Mouse (Mus musculus): ENCODE measurements around the gene Fam193b.
A peak's percentile ranks its signal among the peaks of the same experiment; 100 is the strongest.
"Not testable (repeated sequence)": the region's sequence is repeated elsewhere in the genome, so short reads cannot be mapped to it uniquely, and the experiment has no call there.

Fam193b gene

DNA sequence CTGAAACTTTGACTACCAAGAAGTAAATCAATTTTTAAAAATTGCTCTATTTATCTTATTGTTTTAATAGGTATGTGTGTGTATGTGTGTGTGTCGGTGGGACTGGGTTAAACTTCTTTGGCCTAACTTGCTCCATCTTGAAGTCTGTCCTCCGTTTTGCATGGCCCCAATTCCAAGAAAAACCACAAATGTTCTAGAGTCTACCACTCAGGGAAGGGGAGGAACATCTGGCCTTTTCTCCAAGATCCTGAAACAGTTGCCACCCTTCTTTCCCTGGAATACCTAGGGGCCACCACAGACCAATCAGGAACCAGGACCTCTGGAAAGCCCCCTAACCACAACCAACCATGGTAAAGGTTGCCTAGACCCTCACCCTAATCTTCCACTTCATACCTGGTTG lies 1.1 kb upstream of the Fam193b start:
- no peak for DNase-seq (ENCODE audit: low spot score)

DNA sequence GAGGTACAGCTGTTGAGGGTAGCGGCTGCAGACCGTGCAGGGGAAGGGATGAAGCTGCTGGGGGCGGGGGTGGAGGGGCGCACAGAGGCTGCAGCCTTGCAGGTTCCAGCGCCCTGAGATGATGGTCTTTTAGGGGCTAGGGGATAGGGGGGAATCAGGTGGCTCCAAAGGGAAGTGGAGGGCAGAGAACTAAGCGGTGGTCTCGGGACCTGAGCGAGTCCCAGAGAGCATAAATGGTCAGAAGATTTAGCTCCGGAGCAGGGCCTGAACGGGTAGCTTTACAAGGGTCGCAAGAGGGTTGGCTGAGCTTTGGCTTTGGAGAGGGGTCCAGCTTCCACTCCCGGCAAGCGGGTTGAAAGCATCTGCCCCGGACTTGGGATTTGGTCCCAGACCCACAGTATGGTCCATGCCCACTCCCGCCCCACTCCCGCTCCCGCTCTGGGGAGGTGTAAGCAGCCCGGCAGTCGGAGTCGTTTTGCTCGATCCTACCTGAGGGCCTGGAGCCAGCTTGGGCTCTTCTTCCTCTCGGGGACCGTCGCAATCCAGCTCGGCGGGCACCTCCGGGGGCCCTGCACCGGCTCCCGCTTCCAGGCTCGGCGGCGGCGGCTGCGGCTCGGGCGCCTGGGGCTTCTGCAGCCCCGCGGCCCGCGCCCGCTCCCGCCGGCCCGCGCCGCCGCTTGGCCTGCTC lies 490 bp downstream of the Fam193b start:
- DNase-seq (ENCODE audit: low spot score): peak; percentile 27

DNA sequence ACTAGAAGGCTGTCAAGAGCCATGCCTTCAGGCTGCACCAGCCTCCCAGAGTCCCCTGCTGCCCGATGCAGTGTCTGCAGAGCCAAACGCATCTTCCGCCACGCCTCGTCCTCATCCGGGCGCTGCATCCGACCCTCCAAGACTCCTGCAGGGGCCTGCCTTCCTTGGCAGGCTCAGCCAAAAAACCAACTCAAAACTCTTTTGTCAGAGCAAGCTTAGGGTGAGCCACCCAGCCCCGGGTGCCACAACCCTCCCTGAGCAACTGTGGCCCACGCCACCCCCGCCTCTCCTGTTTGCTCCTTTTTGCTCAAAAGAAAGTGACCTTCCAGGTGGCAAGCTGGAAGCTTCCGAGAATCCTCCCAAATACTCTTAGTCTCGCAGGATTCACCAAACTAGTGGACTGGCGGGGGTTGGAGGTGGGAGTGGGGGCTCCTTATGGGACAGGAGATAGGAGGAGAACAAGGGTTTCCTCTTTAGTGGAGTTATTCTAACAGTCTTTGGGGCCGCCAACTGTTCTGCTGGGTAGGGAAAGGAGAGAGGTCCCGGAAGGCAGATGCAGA lies 1.1 kb downstream of the Fam193b start:
- DNase-seq (ENCODE audit: low spot score): no peak

DNA sequence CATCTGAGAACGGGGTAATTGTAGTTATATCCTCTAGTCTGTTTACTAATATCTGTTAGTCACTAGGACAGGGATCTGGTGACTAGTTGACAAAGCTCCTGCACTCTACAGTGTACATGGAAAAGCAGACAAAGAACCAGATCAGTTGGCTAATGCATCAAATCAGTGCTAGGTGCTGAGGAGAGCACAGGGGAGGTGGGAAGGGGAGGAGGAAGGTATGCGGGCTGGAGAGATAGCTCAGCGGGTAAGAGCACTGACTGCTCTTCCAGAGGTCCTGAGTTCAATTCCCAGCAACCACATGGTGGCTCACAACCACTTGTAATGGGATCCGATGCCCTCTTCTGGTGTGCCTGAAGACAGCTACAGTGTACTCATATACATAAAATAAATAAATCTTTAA lies 2.4 kb downstream of the Fam193b start:
- not testable (repeated sequence) for DNase-seq (ENCODE audit: low spot score)

DNA sequence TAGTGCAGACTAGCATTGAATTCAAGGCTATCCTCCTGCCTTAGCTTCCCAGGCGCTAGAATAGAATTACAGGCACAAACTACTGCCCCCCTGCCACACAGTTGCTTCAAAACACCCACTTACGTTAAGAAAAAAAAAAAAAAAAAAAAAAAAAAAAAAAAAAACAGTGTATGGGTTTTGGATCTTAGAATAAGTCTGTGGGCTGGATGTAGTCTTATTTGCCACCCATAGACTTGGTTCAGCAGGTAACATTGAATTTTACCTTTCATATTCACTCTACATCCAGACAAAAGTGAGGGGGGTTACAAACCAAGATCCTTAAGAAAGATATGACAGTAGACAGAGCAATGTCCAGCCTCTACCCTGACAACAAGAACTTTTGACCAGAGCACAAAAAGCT lies 3.0 kb downstream of the Fam193b start:
- DNase-seq (ENCODE audit: low spot score): no peak

DNA sequence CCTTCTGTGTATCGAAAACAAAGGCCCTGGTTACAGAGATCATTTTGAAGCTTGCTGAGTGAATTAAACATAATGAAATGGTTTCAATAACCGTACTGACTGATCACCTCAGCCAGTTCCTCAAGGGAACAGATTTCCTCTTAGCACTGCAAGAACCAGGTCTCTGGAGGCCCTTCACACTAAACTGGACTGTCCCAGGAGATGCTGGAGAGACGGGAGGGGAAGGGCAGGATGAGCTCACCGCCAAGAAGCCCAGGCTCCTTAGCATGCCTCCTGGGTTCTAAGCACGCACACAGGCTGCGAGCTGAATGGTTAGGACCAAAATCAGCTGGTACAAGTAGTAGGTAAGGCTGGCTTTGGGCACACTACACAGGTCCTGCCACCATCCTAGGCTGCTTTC lies 3.9 kb downstream of the Fam193b start:
- DNase-seq (ENCODE audit: low spot score): no peak

DNA sequence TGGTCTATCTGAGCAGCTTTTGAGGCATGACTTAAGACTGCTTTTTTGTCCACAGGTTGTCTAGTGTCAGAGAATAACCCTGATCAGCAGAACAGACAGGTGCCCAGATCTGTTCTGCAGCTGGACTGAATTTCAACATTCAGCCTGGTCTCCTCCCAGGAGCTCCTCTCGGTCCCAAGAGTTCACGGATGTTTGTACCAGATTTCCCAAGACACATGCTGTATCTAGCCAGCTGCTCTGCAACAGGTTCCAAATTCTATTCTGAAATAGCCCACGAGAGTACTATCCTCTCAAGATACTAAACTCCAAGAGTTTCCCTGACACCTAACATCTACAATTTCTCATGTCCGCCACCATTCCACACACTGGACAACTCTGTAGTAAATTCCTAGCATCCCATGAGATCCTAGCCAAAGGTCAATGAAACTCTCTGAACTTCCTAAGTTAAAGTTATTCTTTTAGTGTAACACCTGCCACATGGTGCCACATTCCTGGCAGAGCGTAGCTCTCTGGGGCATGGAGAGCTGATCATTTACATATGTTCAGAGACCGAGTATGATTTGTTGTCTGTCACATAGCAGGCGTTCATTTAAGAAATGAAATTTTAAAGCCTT lies 7.5 kb downstream of the Fam193b start:
- no peak for DNase-seq (ENCODE audit: low spot score)

DNA sequence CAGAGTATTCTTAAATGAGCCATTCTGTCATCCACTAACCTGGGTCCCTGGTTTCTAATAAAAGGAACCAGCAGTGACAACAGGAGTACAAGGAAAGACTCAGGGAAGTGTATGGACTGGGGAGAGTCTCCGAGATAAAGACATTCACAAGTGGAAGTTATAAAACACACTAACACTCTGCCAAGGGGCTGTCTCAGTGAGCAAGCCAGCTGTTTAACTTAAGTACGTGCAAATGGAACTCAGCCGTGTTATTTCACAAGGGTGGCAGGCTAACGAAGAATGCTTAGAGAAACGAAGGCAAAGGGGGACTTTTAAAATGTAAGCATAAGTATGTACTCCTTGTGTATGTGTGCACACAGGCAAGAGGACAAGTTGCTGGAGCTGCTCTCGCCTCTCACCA lies 13.4 kb downstream of the Fam193b start:
- no peak for DNase-seq (ENCODE audit: low spot score)

DNA sequence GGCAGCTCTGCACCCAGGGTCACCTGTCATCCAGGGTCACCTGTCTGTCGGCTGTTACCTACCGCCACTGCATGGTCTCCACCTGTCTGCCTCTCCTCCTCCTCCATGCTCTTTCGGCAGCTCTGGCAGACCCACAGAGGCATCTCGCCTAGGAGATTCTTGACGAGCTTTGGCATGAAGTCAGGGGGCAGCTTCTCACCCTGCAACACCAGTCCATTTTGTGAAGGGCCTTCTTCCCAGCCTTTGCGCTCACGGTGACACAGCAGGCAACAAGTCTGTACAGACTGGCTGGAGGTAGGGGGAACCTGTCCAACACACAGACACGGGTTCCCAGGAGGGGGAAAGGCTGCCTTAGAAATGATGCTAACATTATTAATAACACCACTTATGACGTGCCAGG lies 15.0 kb downstream of the Fam193b start:
- DNase-seq (ENCODE audit: low spot score): no peak

DNA sequence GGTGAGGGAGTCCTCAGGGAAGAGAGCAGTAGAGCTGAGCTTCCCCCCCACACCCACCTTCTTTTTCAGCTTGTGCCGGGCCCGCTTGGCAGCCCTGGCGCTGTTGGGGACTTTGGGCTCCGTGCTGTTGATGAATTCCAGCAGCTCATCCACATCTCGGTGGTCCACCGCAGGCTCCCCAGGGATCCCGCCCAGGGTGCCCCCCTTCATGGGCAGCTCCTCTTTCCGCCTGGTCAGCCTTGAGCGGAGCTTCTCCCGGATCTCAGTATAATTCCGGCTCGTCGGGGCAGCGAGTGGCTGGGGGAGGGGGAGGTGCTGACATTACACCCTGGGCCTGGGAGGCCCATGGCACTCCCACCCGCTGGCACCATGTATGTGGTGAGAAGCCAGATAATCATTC lies 21.9 kb downstream of the Fam193b start:
- no peak for DNase-seq (ENCODE audit: low spot score)

DNA sequence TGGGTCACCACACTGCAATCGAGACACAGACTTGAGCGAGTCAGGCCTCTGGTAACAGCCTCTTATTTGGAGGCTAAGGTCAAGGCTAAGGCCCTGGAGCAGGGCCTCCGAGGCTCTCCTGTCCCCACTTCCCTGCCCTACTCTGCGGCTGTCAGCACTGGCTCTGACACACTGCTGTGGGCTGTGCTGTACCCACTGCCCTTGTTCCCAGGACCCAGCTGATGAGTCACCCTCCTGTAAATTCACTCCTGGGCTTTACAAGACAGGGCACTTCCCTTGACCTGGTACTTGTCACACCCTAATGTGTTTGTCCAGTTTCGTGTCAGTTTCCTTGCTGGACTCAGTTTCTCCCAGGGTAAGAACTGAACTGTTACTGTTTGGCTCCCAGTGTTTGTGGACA lies 22.5 kb downstream of the Fam193b start:
- DNase-seq (ENCODE audit: low spot score): no peak

DNA sequence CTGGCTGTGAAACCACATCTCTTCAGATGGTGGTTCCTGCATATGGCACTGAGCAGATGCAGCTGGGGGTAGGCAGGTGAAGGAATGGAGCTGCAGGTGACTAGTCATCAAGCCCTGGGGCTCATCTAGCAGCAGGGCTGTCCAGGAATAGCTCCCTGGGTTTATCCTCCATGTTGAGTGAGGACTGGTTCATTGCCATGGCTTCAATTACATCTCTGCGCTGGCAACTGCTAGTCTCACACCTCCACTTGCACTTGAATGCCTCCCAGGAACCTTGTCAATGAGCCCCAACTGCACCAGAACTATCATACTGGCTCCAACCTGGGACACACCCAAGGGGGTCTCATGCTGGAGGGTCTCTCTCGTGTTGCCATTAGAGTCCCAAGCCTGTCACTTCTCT lies 23.0 kb downstream of the Fam193b start:
- no peak for DNase-seq (ENCODE audit: low spot score)

DNA sequence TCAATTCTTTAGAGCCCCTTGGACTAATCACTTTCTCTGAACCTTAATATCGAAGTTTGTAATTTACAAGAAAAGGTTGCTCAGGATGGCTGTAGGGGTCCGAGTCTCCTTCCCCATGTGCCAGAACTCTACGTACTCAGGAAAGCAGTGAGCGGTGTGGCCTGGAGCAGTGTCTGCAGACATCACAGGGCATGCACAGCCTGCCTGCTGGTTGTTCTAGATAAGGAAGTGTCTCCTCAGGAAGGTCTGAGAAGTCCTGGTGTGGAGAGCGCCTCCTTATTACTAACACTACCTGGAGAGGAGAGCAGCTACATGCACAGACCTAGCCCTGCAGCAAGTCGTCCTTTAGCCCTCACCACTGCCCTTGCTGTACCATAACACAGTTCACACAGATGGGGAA lies 26.1 kb downstream of the Fam193b start:
- DNase-seq (ENCODE audit: low spot score): no peak

DNA sequence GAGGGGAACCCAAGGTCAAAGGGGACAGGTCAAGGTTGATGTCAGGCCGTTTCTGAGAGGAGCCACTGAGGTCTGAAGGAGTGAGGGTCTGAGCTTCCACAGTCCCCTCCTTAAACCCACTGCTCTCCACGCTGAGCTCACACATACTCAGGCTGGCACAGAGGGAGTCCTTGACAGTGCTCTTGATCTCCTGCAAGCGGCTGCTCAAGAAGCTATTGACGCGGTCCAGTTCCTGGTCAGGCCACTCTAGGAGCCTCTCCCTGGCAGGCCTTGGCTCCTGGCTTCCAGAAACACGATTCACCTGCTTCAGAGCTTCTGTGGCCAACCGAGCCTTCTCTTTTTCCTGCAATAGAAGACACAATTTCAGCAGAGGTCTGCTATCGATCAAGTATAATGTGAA lies 27.5 kb downstream of the Fam193b start:
- no peak for DNase-seq (ENCODE audit: low spot score)

DNA sequence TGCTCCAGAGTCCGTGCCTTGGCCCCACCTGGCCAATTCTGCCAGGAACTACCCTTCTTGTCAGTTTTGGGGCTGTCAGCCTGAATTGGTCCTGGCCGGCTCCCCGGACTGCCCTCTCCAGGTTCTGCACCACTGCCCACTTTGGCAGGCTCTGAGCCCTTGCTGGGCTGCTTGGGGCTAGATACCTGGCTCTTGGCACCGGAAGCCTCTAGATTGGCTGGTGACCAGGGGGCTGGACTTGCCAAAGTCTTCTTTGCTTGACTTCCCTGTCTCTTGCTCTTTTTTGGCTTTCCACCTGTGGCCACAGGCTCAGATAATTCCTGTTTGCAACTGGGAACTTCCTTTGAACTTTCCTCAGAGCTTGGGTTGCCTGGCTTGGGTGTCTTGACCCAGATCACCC lies 28.0 kb downstream of the Fam193b start:
- peak; percentile 29 for DNase-seq (ENCODE audit: low spot score)

DNA sequence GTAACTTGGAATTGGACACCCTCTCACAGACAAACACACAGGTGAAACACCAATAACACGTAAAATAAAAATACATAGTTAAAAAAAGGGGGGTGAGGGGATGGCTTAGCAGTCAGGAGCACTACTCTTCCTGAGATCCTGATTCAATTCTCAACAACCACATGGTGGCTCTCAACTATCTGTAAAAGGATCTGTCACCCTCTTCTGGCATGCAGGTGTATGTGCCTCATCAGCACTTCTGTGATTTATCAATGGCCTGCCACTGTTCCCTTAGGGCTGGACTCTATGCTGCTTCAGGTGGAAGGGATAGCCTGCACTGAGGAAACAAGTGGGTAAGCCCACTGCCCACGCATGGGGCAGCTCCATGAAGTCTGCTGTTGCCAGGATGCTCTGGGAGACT lies 30.0 kb downstream of the Fam193b start:
- DNase-seq (ENCODE audit: low spot score): no peak

DNA sequence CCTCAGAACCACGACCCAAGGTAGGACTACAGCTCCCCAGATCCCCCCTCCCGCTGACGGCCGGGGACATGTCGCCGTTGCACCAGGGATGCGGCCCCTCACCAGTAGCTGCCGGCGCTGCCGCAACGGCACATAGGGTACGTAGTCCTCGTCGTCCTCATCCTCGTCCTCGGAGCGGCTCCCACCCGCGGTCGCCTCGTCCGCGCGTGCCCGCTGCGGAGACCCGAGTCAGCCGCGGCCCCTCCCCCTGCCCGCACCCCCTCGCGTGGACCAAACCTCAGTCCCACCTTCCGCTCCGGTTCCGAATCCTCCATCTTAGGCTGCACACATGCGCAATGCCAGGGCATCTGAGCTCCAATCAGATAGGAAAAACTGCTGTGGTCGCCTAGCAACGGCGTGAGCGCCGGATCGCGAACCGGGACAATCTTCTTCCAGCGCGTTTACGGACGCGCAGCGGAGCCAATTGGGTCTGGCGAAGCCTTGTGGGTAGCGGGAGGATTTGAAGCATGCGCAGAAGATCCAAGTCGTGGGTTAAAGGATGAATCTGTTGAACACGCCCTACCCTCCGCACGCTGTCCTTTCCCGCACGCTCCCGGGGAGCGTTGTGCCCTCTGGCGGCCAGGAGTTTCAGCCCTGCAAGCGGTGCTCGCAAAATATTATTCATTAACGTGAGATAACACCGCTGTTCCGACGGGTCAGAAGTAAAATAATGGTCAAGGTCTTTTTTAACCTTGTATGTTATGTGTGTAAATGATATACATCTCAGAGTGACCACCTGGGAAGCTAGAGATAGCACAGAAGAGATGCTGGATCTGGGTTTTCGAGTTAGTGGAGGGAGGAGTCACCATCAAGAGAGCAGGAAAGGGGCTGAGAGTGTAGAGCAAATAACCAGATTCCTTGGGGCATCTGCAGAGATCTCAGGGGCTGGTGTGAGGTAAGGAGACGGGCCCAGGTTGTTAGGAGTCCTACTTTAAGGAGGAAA lies 34.4 kb downstream of the Fam193b start, which contains the start of gene Ddx41:
Ddx41 (minus strand) TSS at position 465 of the 982 bp plus-strand sequence.
- DNase-seq (ENCODE audit: low spot score): peak; percentile 99

DNA sequence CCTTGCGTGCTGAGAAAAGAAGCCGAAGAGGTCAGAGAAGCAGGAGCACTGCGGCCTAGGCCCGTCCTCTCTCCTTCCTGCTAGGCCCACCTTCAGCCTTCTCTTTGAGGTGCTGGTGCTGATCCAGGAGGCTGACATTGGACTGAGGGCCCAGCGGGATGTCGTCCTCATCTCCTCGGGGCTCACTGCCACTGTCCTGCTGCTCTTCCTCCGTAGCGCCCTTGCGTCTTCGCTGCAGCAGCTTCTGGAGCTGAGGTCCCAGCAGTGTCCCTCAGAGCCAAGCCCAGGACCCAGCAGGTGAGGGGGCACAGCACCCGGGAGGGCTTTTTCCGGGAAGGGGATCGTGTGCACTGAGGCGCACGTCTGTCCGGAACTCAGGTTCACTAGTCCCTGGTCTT lies 35.1 kb downstream of the Fam193b start:
- DNase-seq (ENCODE audit: low spot score): no peak

DNA sequence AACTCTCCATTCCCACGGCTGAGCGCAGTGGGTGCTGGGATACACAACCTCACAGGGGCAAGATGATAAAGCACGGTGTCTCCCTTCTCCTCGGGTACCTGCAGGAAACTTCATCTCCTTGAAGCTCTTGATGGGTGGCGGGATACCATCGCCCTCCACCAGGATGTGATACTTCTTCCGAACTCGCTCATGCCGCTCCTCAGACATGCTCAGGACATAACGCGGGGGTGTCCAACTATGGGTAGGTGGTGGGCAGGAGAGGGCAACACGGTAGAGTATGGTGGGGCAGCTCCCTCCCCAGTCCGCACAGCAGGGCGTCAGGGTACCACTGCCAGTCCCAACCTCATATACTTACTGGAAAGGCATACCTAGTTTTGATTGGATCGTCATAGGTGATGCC lies 35.7 kb downstream of the Fam193b start:
- no peak for DNase-seq (ENCODE audit: low spot score)

DNA sequence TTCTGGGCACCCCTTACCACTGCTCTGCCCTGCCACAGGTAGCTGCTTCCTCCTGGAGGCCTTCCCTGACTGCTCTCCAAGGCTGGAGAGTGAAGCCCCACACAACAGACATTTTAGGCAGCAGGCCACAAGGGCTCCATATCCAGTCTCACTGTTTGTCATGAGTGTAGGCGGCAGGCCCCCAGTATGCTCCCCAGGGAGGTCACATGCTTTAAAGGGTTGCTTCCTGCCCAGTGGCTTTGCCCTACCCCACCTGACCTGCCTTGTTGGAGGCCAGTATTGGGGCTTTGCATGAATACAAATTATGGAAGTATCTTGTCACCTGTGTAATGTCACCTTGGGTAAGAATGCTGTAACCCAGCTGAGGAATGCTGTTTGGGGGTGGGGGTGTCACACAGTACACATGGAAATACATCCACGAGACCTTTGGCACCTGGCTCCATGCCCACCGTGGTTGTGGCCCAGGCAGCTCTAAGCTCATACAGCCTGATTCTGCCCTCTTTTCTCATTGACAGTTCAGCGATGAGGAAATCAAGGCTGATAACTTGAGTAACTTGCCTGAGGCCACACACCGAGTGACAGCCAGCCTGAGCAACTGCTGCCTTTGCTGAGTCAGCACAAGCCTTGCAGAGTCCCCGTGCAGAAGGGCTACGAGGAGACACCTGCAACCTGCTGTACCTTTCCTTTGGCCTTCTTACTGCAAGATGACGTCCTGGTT lies 41.6 kb downstream of the Fam193b start, which contains the start of gene Dok3:
Dok3 (minus strand) TSS at position 99 of the 718 bp plus-strand sequence.
- DNase-seq (ENCODE audit: low spot score): no peak

DNA sequence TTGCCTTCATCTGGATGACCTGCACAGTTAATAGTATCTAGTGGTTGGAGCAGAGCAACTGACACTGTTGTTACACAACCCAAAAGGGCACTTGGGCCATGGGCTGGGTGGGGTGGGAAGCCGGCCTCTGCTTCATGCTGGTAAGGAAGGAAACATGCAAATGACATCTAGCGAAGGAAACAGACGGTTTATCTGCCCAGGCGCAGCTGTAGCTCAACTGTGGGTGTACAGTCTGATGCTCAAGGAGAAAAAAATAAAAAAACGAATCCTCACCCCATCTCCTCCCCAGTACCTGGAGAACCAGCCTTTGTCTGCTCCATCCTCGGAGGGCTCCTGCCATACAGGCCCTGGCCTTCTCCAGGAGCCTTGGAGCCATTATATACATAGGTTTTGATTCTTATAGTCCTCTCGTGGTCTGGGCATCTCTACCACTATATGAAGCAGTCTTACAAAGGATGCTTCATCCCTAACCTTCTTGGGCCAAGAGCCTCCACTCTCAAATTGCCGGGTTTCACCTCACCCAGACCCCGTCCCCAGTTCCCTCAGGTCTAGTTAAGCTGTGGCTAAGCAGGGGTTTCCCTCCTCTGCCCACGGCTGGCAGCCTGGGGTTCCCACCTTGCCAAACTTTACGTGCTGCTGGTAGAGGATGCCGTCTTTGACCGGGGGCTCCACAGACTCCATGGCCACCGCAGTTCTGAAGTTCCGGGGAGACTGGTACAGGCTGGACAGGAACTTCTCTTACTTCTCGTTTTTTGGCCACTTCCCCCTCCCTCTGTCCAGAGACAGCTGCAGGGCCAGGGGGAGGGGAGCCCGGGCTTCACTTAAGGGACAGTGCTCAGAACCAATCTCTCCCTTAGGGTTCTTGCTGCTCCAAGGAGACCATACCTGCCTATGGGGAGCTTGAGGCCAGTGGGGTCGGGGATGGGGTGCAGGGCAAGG lies 42.8 kb downstream of the Fam193b start:
- DNase-seq (ENCODE audit: low spot score): no peak
